30 mouse cellular contexts compared by ENCODE assay signal in the genomic region with DNA sequence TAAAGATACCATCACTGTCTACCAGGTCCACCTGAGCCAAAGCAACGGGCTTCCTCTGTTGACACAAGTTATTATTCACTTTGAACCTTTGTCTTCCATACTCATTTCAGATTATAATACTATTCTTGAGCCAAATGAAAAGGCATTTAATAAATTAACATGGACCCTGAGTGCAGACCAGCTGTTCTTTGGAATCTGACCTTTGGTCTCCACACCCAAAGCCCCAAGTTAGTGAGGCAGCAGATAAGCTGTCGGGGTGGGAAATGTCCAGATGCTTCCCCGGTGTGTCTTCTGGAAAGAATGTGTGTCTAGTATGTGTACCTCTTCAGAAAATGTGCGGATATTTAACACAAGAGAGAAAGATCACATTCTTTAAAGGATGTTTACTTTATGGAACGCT. TPM values are rescaled to one million over a fixed set of nuclear protein-coding genes. Genes with fewer than 3 reads are reported as not detected.
"Had no signal": no experiment of that assay in that cellular context is flagged by ENCODE, and none has a peak within 500 bp of the region (broad histone marks: within the 10 kb centered on the region; RNA-seq: fewer than 3 reads in every experiment).

No protein-coding gene starts in this region.

- H3K36me3 ChIP-seq: heart, embryonic 10.5 days; heart, embryonic 12.5 days; hindbrain, embryonic 13.5 days; hindbrain, embryonic 15.5 days; limb, embryonic 13.5 days; limb, embryonic 15.5 days; liver, embryonic 12.5 days had no signal

- H3K4me1 ChIP-seq: heart, embryonic 10.5 days; hindbrain, embryonic 13.5 days; hindbrain, embryonic 15.5 days; liver, embryonic 12.5 days had no signal

- H3K4me2 ChIP-seq: heart, embryonic 12.5 days; hindbrain, embryonic 13.5 days; hindbrain, embryonic 15.5 days; limb, embryonic 13.5 days; limb, embryonic 15.5 days; liver, embryonic 12.5 days had no signal

- ATAC-seq: forebrain, postnatal 0 days; hindbrain, postnatal 0 days; liver, embryonic 12.5 days had no signal

- H3K27ac ChIP-seq: heart, embryonic 10.5 days; hindbrain, embryonic 13.5 days; hindbrain, embryonic 15.5 days; hindbrain, postnatal 0 days; limb, embryonic 13.5 days; limb, embryonic 15.5 days; liver, embryonic 12.5 days; liver, embryonic 14.5 days had no signal

- H3K9me3 ChIP-seq: heart, embryonic 10.5 days; heart, embryonic 12.5 days; hindbrain, embryonic 13.5 days; hindbrain, embryonic 15.5 days; limb, embryonic 13.5 days; limb, embryonic 15.5 days; liver, embryonic 12.5 days had no signal

- H3K9ac ChIP-seq: forebrain, postnatal 0 days; heart, embryonic 12.5 days; hindbrain, embryonic 13.5 days; hindbrain, embryonic 15.5 days; limb, embryonic 13.5 days; limb, embryonic 15.5 days; liver, embryonic 12.5 days; liver, embryonic 14.5 days had no signal

- DNase-seq: forebrain, postnatal 0 days; gastrocnemius, postnatal 14 days; gastrocnemius, postnatal 36 days; heart, adult 18-20 months; heart, postnatal 10 days; heart, postnatal 36 days; kidney, adult 11 months; kidney, postnatal 10 days; layer of hippocampus, adult 9-11 months; left cerebral cortex, postnatal 4 days had no signal

- H3K27me3 ChIP-seq: heart, embryonic 12.5 days; hindbrain, embryonic 13.5 days; hindbrain, embryonic 15.5 days; limb, embryonic 13.5 days; limb, embryonic 15.5 days; liver, embryonic 12.5 days had no signal

- H3K4me3 ChIP-seq: heart, embryonic 10.5 days; heart, embryonic 12.5 days; hindbrain, embryonic 13.5 days; hindbrain, embryonic 15.5 days; limb, embryonic 13.5 days; limb, embryonic 15.5 days; liver, embryonic 12.5 days had no signal

RNA-seq across cellular contexts. Expression of a gene that starts 33.1 kb away (rescaled TPM):
- total RNA-seq: gastrocnemius, adult 18-20 months; gastrocnemius, adult 8-10 months; gastrocnemius, postnatal 14 days; gastrocnemius, postnatal 36 days; hematopoietic stem cell, adult 5-6 weeks; hindbrain, postnatal 0 days; liver, adult 2 months had no signal
- polyA plus RNA-seq: gonadal fat pad, adult 2 months; heart, embryonic 10.5 days; heart, embryonic 12.5 days; hindbrain, embryonic 11.5 days; hindbrain, embryonic 13.5 days; hindbrain, embryonic 15.5 days; intestine, embryonic 14.5 days; kidney, embryonic 16.5 days; large intestine, adult 2 months; limb, embryonic 11.5 days; limb, embryonic 13.5 days; limb, embryonic 15.5 days; liver, adult 2 months; liver, embryonic 12.5 days; liver, embryonic 14.5 days; liver, embryonic 16.5 days had no signal
